Mouse (Mus musculus): ENCODE measurements at regions not wholly inside any gene's neighbourhood (a gene's known extent, or its start where the extent isn't known, plus 50 kb on each side); places are given as distances from the start of the nearest gene placed in this dataset.

GRCm38 (mm10) chr4:105327711-105328471 is 170.7 kb downstream of the Plpp3 start:
- no peak for DNase-seq (ENCODE audit: low spot score)

- no peak for DNase-seq (ENCODE audit: low spot score)
Observed at GRCm38 (mm10) chr4:105328776-105329175, 171.6 kb downstream of the Plpp3 start.

GRCm38 (mm10) chr4:105332081-105332480 is 174.9 kb downstream of the Plpp3 start:
- no peak for DNase-seq (ENCODE audit: low spot score)

- no peak for DNase-seq (ENCODE audit: low spot score)
Observed at GRCm38 (mm10) chr4:105335872-105336271, 178.7 kb downstream of the Plpp3 start.

- DNase-seq (ENCODE audit: low spot score): no peak
Observed at GRCm38 (mm10) chr4:105336557-105336956, 179.4 kb downstream of the Plpp3 start.

- no peak for DNase-seq (ENCODE audit: low spot score)
Observed at GRCm38 (mm10) chr4:105338131-105338530, 181.0 kb downstream of the Plpp3 start.

GRCm38 (mm10) chr4:105338861-105339260 is 181.7 kb downstream of the Plpp3 start:
- no peak for DNase-seq (ENCODE audit: low spot score)

GRCm38 (mm10) chr4:105341274-105341673 is 184.1 kb downstream of the Plpp3 start:
- no peak for DNase-seq (ENCODE audit: low spot score)

GRCm38 (mm10) chr4:105346846-105347245 is 189.7 kb downstream of the Plpp3 start:
- DNase-seq (ENCODE audit: low spot score): no peak

GRCm38 (mm10) chr4:105347911-105348310 is 190.8 kb downstream of the Plpp3 start:
- DNase-seq (ENCODE audit: low spot score): no peak

- DNase-seq (ENCODE audit: low spot score): no peak
Observed at GRCm38 (mm10) chr4:105349316-105350207, 192.4 kb downstream of the Plpp3 start.

GRCm38 (mm10) chr4:105352342-105352741 is 195.2 kb downstream of the Plpp3 start:
- no peak for DNase-seq (ENCODE audit: low spot score)

- no peak for DNase-seq (ENCODE audit: low spot score)
Observed at GRCm38 (mm10) chr4:105352953-105353352, 195.8 kb downstream of the Plpp3 start.

- no peak for DNase-seq (ENCODE audit: low spot score)
Observed at GRCm38 (mm10) chr4:105354097-105354496, 196.9 kb downstream of the Plpp3 start.

GRCm38 (mm10) chr4:105356616-105357015 is 199.5 kb downstream of the Plpp3 start:
- DNase-seq (ENCODE audit: low spot score): no peak

GRCm38 (mm10) chr4:105358725-105359124 is 201.6 kb downstream of the Plpp3 start:
- DNase-seq (ENCODE audit: low spot score): no peak

- DNase-seq (ENCODE audit: low spot score): no peak
Observed at GRCm38 (mm10) chr4:105364496-105364895, 207.3 kb downstream of the Plpp3 start.

GRCm38 (mm10) chr4:105365076-105365475 is 207.9 kb downstream of the Plpp3 start:
- DNase-seq (ENCODE audit: low spot score): no peak

GRCm38 (mm10) chr4:105376591-105376990 is 219.4 kb downstream of the Plpp3 start:
- no peak for DNase-seq (ENCODE audit: low spot score)

GRCm38 (mm10) chr4:105377469-105378187 is 220.5 kb downstream of the Plpp3 start:
- no peak for DNase-seq (ENCODE audit: low spot score)

GRCm38 (mm10) chr4:105384826-105385225 is 227.7 kb downstream of the Plpp3 start:
- DNase-seq (ENCODE audit: low spot score): no peak

- no peak for DNase-seq (ENCODE audit: low spot score)
Observed at GRCm38 (mm10) chr4:105385481-105385880, 228.3 kb downstream of the Plpp3 start.
